Mouse (Mus musculus) spleen, adult 2 months (tissue): ENCODE results near the gene Srp68. TPM values are rescaled to one million over a fixed set of nuclear protein-coding genes. Genes with fewer than 3 reads are reported as not detected.

Source experiments
- DNase-seq, 2 experiments: peaks; one replicate each; pipeline versions ENCODE4 v3.0.0 to v3.0.0-alpha.2; 2012 to 2021; ENCODE audit warnings: low spot score in 2 of 2, low read depth in 1 of 2
- H3K27ac ChIP-seq: fragments of 200-500 bp; 2 replicates; pipeline ENCODE4 v1.5.1; 2012; ENCODE audit warnings: low read length, inconsistent platforms; ENCODE audit not compliant: insufficient read depth
- H3K27me3 ChIP-seq: fragments of 200-500 bp; 2 replicates; pipeline ENCODE4 v1.6.1; 2012; ENCODE audit warnings: mild to moderate bottlenecking, moderate library complexity, low read length, inconsistent platforms; ENCODE audit not compliant: control insufficient read depth, insufficient read depth
- H3K36me3 ChIP-seq: fragments of 200-500 bp; 2 replicates; pipeline ENCODE4 v1.6.1; 2012; ENCODE audit warnings: mild to moderate bottlenecking, low read length, inconsistent platforms; ENCODE audit not compliant: control insufficient read depth, insufficient read depth
- H3K4me1 ChIP-seq: fragments of 200-500 bp; 2 replicates; pipeline ENCODE4 v1.6.1; 2011; ENCODE audit warnings: inconsistent platforms; ENCODE audit not compliant: control insufficient read depth, insufficient read depth, insufficient read length
- H3K4me3 ChIP-seq: fragments of 200-500 bp; 2 replicates; pipeline ENCODE4 v1.5.1; 2011; ENCODE audit warnings: mild to moderate bottlenecking, inconsistent platforms; ENCODE audit not compliant: insufficient read depth, insufficient read length; ENCODE audit errors: extremely low read depth
- CTCF ChIP-seq: fragments of 200-500 bp; IDR thresholded peaks from 2 replicates; pipeline ENCODE4 v1.5.1; 2011; ENCODE audit warnings: mild to moderate bottlenecking, inconsistent platforms; ENCODE audit not compliant: insufficient read depth, insufficient read length, insufficient replicate concordance; ENCODE audit errors: extremely low read depth
- POLR2A ChIP-seq: fragments of 200-500 bp; IDR thresholded peaks from 2 replicates; pipeline ENCODE4 v1.6.1; 2011; ENCODE audit warnings: low read depth, low read length, inconsistent platforms
- WGBS: fragments of 180-500 bp; shearing (Covaris S2); methylation state at CpG from one replicate; pipeline ENCODE4 v1.1.7; 2018; 5-methylcytosine and 5-hydroxymethylcytosine counted together
- polyA plus RNA-seq: library from polyadenylated mRNA; depleted of rRNA; stranded (reverse); fragments of >200 nt; gene quantifications from 2 replicates; pipeline ENCODE4 v1.2.3, GENCODE M21; 2012; rRNA removed

Gene Srp68
- polyA plus RNA-seq, 1 experiment = 25.4 TPM

DNA sequence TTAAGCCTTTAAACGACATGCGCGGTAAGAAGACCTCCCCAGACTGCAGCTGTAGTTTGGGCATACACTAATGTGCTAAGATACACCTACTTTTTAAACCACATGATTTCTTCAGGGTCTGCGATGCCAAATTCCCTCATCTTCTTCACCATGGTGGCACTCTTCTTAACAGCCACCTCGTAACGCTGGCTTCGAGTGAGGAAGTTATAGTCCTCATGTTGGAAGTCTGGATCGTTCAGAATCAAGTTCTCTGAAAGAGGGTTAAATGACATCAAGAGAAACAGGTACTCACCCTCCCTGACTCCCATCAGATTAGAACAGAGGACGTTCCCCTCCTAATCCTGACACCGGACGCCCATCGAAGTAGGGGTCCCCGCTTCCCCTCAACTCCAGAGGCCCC lies 75.9 kb downstream of the Srp68 start:
- WGBS = 10% methylated on average over 13 of the region's 13 CpGs
- DNase-seq = no peak
- Histone ChIP-seq H3K27ac (peak overlapping the region; percentile 50), H3K4me1 (peaks cover 5% of the 10 kb centered on the region; the same call in 1 of the 2 replicates), H3K36me3 (no peaks in the 10 kb centered on the region), H3K4me3 (peak overlapping the region; percentile 94), H3K27me3 (no peaks in the 10 kb centered on the region)
- no peak for TF ChIP-seq CTCF
- TF ChIP-seq POLR2A = no peak

DNA sequence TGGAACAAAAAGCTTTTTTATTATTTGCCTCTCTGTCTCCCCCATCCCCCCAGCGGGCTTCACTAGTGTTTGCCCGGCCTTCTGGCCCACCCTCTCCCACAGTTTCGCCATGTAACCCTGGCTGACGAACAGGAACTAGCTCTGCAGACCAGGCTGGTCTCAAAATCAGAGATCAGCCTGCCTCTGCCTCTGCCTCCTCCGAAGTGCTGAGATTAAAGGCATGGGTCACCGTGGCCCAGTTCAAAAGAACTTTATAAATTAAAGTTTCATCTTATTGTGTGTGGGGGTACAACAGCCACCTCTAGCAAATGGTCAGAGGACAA lies 76.5 kb downstream of the Srp68 start:
- no peak overlapping the region for H3K4me3 ChIP-seq
- 85% methylated on average over 6 of the region's 6 CpGs for whole genome bisulfite sequencing

DNA sequence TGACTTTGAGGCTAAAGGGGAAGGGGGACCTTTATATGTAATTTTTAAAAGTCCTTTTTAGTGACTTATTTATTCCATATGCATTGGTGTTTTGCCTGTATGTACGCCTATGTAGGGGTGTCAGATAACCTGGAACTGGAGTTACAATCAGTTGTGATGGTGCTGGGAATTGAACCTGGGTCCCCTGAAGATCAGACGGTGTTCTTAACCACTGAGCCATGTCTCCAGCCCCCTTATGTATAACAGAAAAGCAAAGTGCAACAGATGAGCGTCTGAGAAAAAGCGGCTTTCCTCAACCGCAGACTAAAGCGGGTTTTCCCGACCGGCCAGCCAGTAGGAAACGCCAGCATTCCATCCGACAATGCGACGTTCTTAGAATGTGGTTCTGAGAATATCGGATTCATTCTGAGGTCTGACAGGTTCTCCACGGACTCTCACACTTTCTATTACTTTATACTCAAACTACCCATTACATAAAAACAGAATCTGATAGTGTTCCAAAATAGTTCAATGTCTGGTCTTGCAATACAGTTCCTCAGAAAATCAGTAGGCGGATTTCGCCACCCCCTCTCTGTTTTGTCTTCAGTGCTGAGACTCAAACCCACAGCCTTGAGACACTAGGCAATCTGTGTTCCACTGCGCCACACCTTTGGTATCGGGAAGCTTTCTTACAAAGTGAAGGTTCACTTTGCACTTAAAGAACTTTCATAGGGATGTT lies 77.0 kb downstream of the Srp68 start:
- TF ChIP-seq CTCF = no peak
- TF ChIP-seq POLR2A = no peak
- Histone ChIP-seq H3K36me3 (no peaks in the 10 kb centered on the region), H3K4me3 (no peak overlapping the region), H3K27me3 (no peaks in the 10 kb centered on the region), H3K27ac (no peak overlapping the region), H3K4me1 (peaks cover 5% of the 10 kb centered on the region; the same call in 1 of the 2 replicates)
- WGBS = 95% methylated on average over 18 of the region's 18 CpGs
- no peak for DNase-seq

More for the DNA sequence above, 76.5 kb downstream of the Srp68 start:
- peaks cover 5% of the 10 kb centered on the region; the same call in 1 of the 2 replicates for H3K4me1 ChIP-seq
- DNase-seq = no peak
- no peak for TF ChIP-seq POLR2A
- no peak for TF ChIP-seq CTCF
- H3K36me3 ChIP-seq = no peaks in the 10 kb centered on the region
- H3K27me3 ChIP-seq = no peaks in the 10 kb centered on the region
- H3K27ac ChIP-seq = no peak overlapping the region

DNA sequence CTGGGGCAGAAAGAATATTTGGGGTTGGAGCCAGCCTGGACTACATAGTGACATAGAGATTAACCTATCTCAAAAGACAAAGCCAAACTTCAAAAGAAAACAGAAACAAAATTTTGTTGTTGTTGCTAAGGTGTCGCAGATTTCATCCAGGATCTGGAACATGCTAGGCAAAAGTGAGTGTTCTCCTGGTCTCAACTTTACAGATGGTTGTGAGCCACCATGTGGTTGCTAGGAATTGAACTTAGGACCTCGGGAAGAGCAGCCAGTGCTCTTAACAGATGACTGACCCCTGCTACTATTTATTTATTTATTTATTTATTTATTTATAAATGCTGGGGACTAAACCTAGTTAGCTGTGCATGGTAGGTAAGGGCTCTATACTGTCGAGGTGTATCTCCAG lies 77.7 kb downstream of the Srp68 start:
- TF ChIP-seq CTCF (no peak), POLR2A (no peak)
- peaks cover 5% of the 10 kb centered on the region; the same call in 1 of the 2 replicates for H3K4me1 ChIP-seq
- H3K36me3 ChIP-seq = no peaks in the 10 kb centered on the region; the same call in 1 of the 2 replicates
- H3K4me3 ChIP-seq = no peak overlapping the region
- H3K27me3 ChIP-seq = no peaks in the 10 kb centered on the region
- 74% methylated on average over 3 of the region's 3 CpGs for WGBS
- DNase-seq = no peak
- no peak overlapping the region for H3K27ac ChIP-seq

DNA sequence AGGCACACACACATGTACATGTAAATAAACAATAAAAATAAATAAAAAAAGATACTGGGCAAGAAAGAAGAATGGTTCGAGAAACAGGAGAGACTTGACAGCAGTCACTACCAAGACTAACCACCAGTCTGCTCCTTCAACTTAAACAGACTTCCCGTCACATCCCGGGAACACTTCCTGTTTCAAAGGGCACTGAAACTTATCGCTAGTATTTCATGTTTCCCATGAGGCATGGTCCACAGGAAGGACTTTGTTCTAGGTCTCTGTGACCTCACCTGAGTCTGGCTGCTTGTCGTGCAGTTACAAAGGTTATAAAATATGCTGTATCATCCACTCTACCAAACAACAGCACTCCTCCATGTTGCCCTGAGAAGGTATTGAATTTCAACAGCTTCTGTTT lies 78.8 kb downstream of the Srp68 start:
- no peak overlapping the region for H3K4me3 ChIP-seq
- no peaks in the 10 kb centered on the region; the same call in 1 of the 2 replicates for H3K36me3 ChIP-seq
- TF ChIP-seq POLR2A (no peak), CTCF (no peak)
- no peak overlapping the region for H3K27ac ChIP-seq
- no peaks in the 10 kb centered on the region for H3K27me3 ChIP-seq
- DNase-seq = no peak
- peaks cover 5% of the 10 kb centered on the region; the same call in 1 of the 2 replicates for H3K4me1 ChIP-seq
- 11% methylated on average over 5 of the region's 5 CpGs for WGBS

Other genes with a start within 250 kb of the Srp68 start
- 161 and 200 TPM in 2 replicates for gene H3f3b, start 246.3 kb downstream of the Srp68 start, polyA plus RNA-seq
- gene Unk, start 243.9 kb downstream of the Srp68 start, polyA plus RNA-seq = 37.9 and 64.9 TPM in 2 replicates
- gene Unc13d, start 196.3 kb downstream of the Srp68 start, polyA plus RNA-seq = 49.4 and 65.0 TPM in 2 replicates
- gene Wbp2, start 187.2 kb downstream of the Srp68 start, polyA plus RNA-seq = 135 and 162 TPM in 2 replicates
- 19.4 and 26.1 TPM in 2 replicates for gene Trim47, start 147.0 kb downstream of the Srp68 start, polyA plus RNA-seq
- gene Trim65, start 143.1 kb downstream of the Srp68 start, polyA plus RNA-seq = 23.7 and 26.0 TPM in 2 replicates
- 37.3 and 40.3 TPM in 2 replicates for gene Mrpl38, start 135.3 kb downstream of the Srp68 start, polyA plus RNA-seq
- gene Fbf1, start 106.1 kb downstream of the Srp68 start, polyA plus RNA-seq = 13.3 and 14.0 TPM in 2 replicates
- gene Ten1, start 75.4 kb downstream of the Srp68 start, polyA plus RNA-seq = 18.3 and 24.0 TPM in 2 replicates
- 12.9 TPM in 2 replicates for gene Acox1, start 75.2 kb downstream of the Srp68 start, polyA plus RNA-seq
- 0.07 and 0.18 TPM in 2 replicates for gene Evpl, start 36.1 kb downstream of the Srp68 start, polyA plus RNA-seq
- 0.08 TPM in 1 of 2 replicates, not detected in the other for gene Galr2, start 6.7 kb upstream of the Srp68 start, polyA plus RNA-seq
- 20.2 and 21.8 TPM in 2 replicates for gene Exoc7, start 33.0 kb upstream of the Srp68 start, polyA plus RNA-seq
- gene Foxj1, start 61.2 kb upstream of the Srp68 start, polyA plus RNA-seq = 0.47 and 0.59 TPM in 2 replicates
- 10.7 and 16.2 TPM in 2 replicates for gene Rnf157, start 138.8 kb upstream of the Srp68 start, polyA plus RNA-seq
- gene Ubald2, start 159.9 kb upstream of the Srp68 start, polyA plus RNA-seq = 152 and 245 TPM in 2 replicates
- gene Qrich2, start 192.0 kb upstream of the Srp68 start, polyA plus RNA-seq = 0.07 and 0.14 TPM in 2 replicates
- 62.1 and 95.5 TPM in 2 replicates for gene Prpsap1, start 220.0 kb upstream of the Srp68 start, polyA plus RNA-seq